Mouse (Mus musculus) left cerebral cortex, postnatal 4 days (tissue): ENCODE results near the gene Ncam1. TPM values are rescaled to one million over a fixed set of nuclear protein-coding genes. Genes with fewer than 3 reads are reported as not detected.

Experiments
- DNase-seq: peaks from one replicate; pipeline ENCODE4 v3.0.0-alpha.2; 2022
- intact Hi-C: fragments of 180-260 bp; cut with DNase I; formaldehyde crosslinking; loops from one replicate; pipeline ENCODE4 v1.15.1; 2025
- total RNA-seq, 2 experiments: library from RNA; stranded (reverse); gene quantifications; 2 replicates each; pipeline ENCODE4 v1.2.3; 2021

Ncam1 gene
- total RNA-seq, 2 experiments from 2014 or later: 1,041 to 1,075 TPM

GRCm38 (mm10) chr9:49630336-49630735 lies 168.4 kb downstream of the Ncam1 start:
- intact Hi-C loops: no loop called here
- DNase-seq: no peak

GRCm38 (mm10) chr9:49624910-49625309 lies 173.8 kb downstream of the Ncam1 start:
- DNase-seq: no peak
- intact Hi-C loops: no loop called here

- DNase-seq: no peak
- intact Hi-C loops: no loop called here
These were observed 174.7 kb downstream of the Ncam1 start for GRCm38 (mm10) chr9:49623934-49624505.

- intact Hi-C loops: no loop called here
- no peak for DNase-seq
These were observed 175.6 kb downstream of the Ncam1 start for GRCm38 (mm10) chr9:49622928-49623676.

GRCm38 (mm10) chr9:49621691-49622090 lies 177.0 kb downstream of the Ncam1 start:
- intact Hi-C loops: no loop called here
- DNase-seq: no peak

GRCm38 (mm10) chr9:49618699-49619392 lies 179.9 kb downstream of the Ncam1 start:
- DNase-seq: no peak
- intact Hi-C loops: loop anchor here (10.0 kb wide), 1 partner anchor 176 kb away; the partner anchor contains the start of gene Ncam1

GRCm38 (mm10) chr9:49618266-49618665 lies 180.5 kb downstream of the Ncam1 start:
- intact Hi-C loops: loop anchor here (10.0 kb wide), 1 partner anchor 177 kb away; the partner anchor contains the start of gene Ncam1
- DNase-seq: no peak

GRCm38 (mm10) chr9:49617216-49617615 lies 181.5 kb downstream of the Ncam1 start:
- intact Hi-C loops: loop anchor here (10.0 kb wide), 1 partner anchor 178 kb away; the partner anchor contains the start of gene Ncam1
- DNase-seq: peak; percentile 35

GRCm38 (mm10) chr9:49612387-49612786 lies 186.3 kb downstream of the Ncam1 start:
- no peak for DNase-seq
- intact Hi-C loops: loop anchor here (10.0 kb wide), 1 partner anchor 182 kb away; the partner anchor contains the start of gene Ncam1

GRCm38 (mm10) chr9:49608191-49608590 lies 190.5 kb downstream of the Ncam1 start:
- intact Hi-C loops: no loop called here

GRCm38 (mm10) chr9:49606717-49607116 lies 192.0 kb downstream of the Ncam1 start:
- DNase-seq: no peak
- intact Hi-C loops: no loop called here

More at GRCm38 (mm10) chr9:49608191-49608590, 190.5 kb downstream of the Ncam1 start:
- DNase-seq: no peak

GRCm38 (mm10) chr9:49606317-49606716 lies 192.4 kb downstream of the Ncam1 start:
- intact Hi-C loops: no loop called here
- DNase-seq: peak; percentile 50

- DNase-seq: no peak
- intact Hi-C loops: no loop called here
These were observed 192.9 kb downstream of the Ncam1 start for GRCm38 (mm10) chr9:49605791-49606190.

- intact Hi-C loops: no loop called here
These were observed 193.4 kb downstream of the Ncam1 start for GRCm38 (mm10) chr9:49605351-49605750.

GRCm38 (mm10) chr9:49601215-49601614 lies 197.5 kb downstream of the Ncam1 start:
- DNase-seq: no peak
- intact Hi-C loops: no loop called here

More at GRCm38 (mm10) chr9:49605351-49605750, 193.4 kb downstream of the Ncam1 start:
- DNase-seq: no peak

- intact Hi-C loops: no loop called here
- DNase-seq: peak; percentile 63
These were observed 202.9 kb downstream of the Ncam1 start for GRCm38 (mm10) chr9:49595635-49596348.

GRCm38 (mm10) chr9:49594876-49595634 lies 203.7 kb downstream of the Ncam1 start:
- DNase-seq: peak; percentile 48
- intact Hi-C loops: no loop called here

GRCm38 (mm10) chr9:49593951-49594536 lies 204.7 kb downstream of the Ncam1 start:
- DNase-seq: no peak
- intact Hi-C loops: no loop called here

GRCm38 (mm10) chr9:49592006-49592405 lies 206.7 kb downstream of the Ncam1 start:
- intact Hi-C loops: no loop called here

GRCm38 (mm10) chr9:49590261-49590660 lies 208.5 kb downstream of the Ncam1 start:
- DNase-seq: no peak
- intact Hi-C loops: no loop called here

More at GRCm38 (mm10) chr9:49592006-49592405, 206.7 kb downstream of the Ncam1 start:
- DNase-seq: no peak
